Mouse (Mus musculus): ENCODE data around the gene Olfr434. TPM values are rescaled to one million over a fixed set of nuclear protein-coding genes. Genes with fewer than 3 reads are reported as not detected.

Olfr434 gene
- polyA plus RNA-seq, 1 experiment from 2014 or later, result not detected

DNA sequence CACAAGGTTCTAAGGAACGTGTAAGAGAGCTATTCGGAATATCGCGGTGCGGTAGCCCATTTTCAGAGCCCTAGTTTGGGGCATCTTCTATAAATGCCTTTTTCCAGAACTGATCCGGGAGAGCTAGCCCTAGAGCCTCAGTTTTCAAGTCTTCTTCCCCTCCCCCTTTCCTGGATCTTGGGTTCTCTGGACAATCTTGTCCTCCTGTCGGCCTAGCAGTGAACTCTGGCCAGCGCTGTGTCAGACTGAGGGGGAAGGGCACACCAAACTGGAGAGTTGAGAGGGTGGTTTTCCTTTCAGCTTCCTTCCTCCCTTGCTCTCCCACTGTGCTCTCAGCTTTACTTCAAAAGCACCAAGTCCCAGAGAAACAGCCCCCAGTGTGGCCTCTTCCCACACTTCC lies 53.5 kb downstream of the Olfr434 start:
- 12% methylated on average over 8 of the region's 8 CpGs for WGBS
- Histone ChIP-seq H3K4me2 (ENCODE audit: low read depth, low read length) (peak overlapping the region; percentile 90), H3K4me3 (ENCODE audit: low read depth, low read length) (peak overlapping the region; percentile 65), H3K9ac (ENCODE audit: low read depth, low read length) (peak overlapping the region; percentile 78), H3K36me3 (ENCODE audit: control insufficient read depth, insufficient read depth, low read length) (no peaks in the 10 kb centered on the region), H3K4me1 (ENCODE audit: control insufficient read depth, insufficient read depth, low read length) (peaks cover 8% of the 10 kb centered on the region; the same call in 1 of the 2 replicates), H3K27me3 (replicated peaks; ENCODE audit: control insufficient read depth, insufficient read depth, low read length) (0 out of 2 replicates have a peak, but pooled peaks cover 3% of the 10 kb centered on the region), H3K9me3 (ENCODE audit: control insufficient read depth, low read length) (no peaks in the 10 kb centered on the region), H3K27ac (replicated peaks; ENCODE audit: low read depth, low read length) (no peak overlapping the region; the same call in 1 of the 2 replicates)
- ATAC-seq (ENCODE audit: low read depth), result no peak
- DNase-seq (ENCODE audit: low spot score), result peak; percentile 47

Other genes starting within 250 kb of the Olfr434 start
- gene Olfr441, start 106.7 kb upstream of the Olfr434 start, polyA plus RNA-seq (2014; fragmentation: Nextera tagmentation; extraction: Ambion mirVana), result not detected in 2 replicates
- gene Olfr237-ps1, start 66.5 kb upstream of the Olfr434 start, polyA plus RNA-seq (2014; fragmentation: Nextera tagmentation; extraction: Ambion mirVana), result not detected in 2 replicates
- gene Olfr437, start 49.7 kb upstream of the Olfr434 start, polyA plus RNA-seq (2014; fragmentation: Nextera tagmentation; extraction: Ambion mirVana), result not detected in 2 replicates
- not detected in 2 replicates for gene Olfr13, start 40.9 kb upstream of the Olfr434 start, polyA plus RNA-seq (2014; fragmentation: Nextera tagmentation; extraction: Ambion mirVana)
- gene Olfr435, start 15.9 kb upstream of the Olfr434 start, polyA plus RNA-seq (2014; fragmentation: Nextera tagmentation; extraction: Ambion mirVana), result not detected in 2 replicates
- gene Olfr47, start 18.5 kb downstream of the Olfr434 start, polyA plus RNA-seq (2014; fragmentation: Nextera tagmentation; extraction: Ambion mirVana), result not detected in 2 replicates
- gene Arhgef5, start 52.6 kb downstream of the Olfr434 start, polyA plus RNA-seq (2014; fragmentation: Nextera tagmentation; extraction: Ambion mirVana), result 9.8 TPM in 2 replicates
- not detected in 2 replicates for gene Nobox, start 96.5 kb downstream of the Olfr434 start, polyA plus RNA-seq (2014; fragmentation: Nextera tagmentation; extraction: Ambion mirVana)